9 mouse cellular contexts compared by ENCODE assay signal in genomic region chr13:67306718-67307117, GRCm38 (mm10). TPM values are rescaled to one million over a fixed set of nuclear protein-coding genes. Genes with fewer than 3 reads are reported as not detected.
A peak's percentile ranks its signal among the peaks of the same experiment; 100 is the strongest.
DNase-seq lines count a peak whose midpoint lies in the region; ATAC-seq and TF ChIP-seq lines count a peak whose summit lies in the region.
"Had no signal": no experiment of that assay in that cellular context is flagged by ENCODE, and none has a peak within 500 bp of the region (broad histone marks: within the 10 kb centered on the region; RNA-seq: fewer than 3 reads in every experiment).

No protein-coding gene starts in this region.

- TF ChIP-seq CTCF in heart, adult 2 months (IDR thresholded peaks at IDR 0.05): no peak
- TF ChIP-seq CTCF in MEL (IDR thresholded peaks at IDR 0.05 in 2 of 3, conservative IDR thresholded peaks at IDR 0.05 in 1 of 3; ENCODE audit: control insufficient read depth in 1 of 3, insufficient read depth in 1 of 3, low read depth in 2 of 3, low read length in 3 of 3, poor library complexity in 1 of 3, severe bottlenecking in 1 of 3): no peak

- H3K27ac ChIP-seq in heart, adult 2 months: peak overlapping the region; percentile 82
- H3K27ac ChIP-seq in MEL (ENCODE audit: control insufficient read depth, low read depth, low read length): peak overlapping the region; percentile 48
- H3K27ac ChIP-seq in forebrain, embryonic 14.5 days (ENCODE audit: low read depth, low read length): no peak overlapping the region
- no peak overlapping the region for H3K27ac ChIP-seq in limb, embryonic 13.5 days
- no peak overlapping the region for H3K27ac ChIP-seq in neural tube, embryonic 12.5 days

- TF ChIP-seq POLR2A in heart, adult 2 months (IDR thresholded peaks at IDR 0.05; ENCODE audit: insufficient read depth, low read depth, low read length): no peak
- TF ChIP-seq POLR2A in MEL (IDR thresholded peaks at IDR 0.05; ENCODE audit: control insufficient read depth in 1 of 2, insufficient read depth in 1 of 2, low read depth in 1 of 2, low read length in 2 of 2, poor library complexity in 1 of 2): no peak

- H3K27me3 ChIP-seq in heart, adult 2 months (ENCODE audit: control insufficient read depth, insufficient read depth, low read length): no peaks in the 10 kb centered on the region
- no peaks in the 10 kb centered on the region for H3K27me3 ChIP-seq in MEL (ENCODE audit: control insufficient read depth in 1 of 2, insufficient read depth in 2 of 2, low read length in 2 of 2)
- no peaks in the 10 kb centered on the region for H3K27me3 ChIP-seq in forebrain, embryonic 14.5 days (replicated peaks; ENCODE audit: control insufficient read depth, insufficient read depth, low read length)
- H3K27me3 ChIP-seq in limb, embryonic 13.5 days: no peaks in the 10 kb centered on the region
- H3K27me3 ChIP-seq in neural tube, embryonic 12.5 days (replicated peaks): no peaks in the 10 kb centered on the region

- TF ChIP-seq RAD21 in MEL (IDR thresholded peaks at IDR 0.05; ENCODE audit: low read depth, low read length): no peak

- ATAC-seq in forebrain, embryonic 14.5 days: peak; percentile 66
- ATAC-seq in limb, embryonic 13.5 days (ENCODE audit: low FRiP score, low read depth): peak; percentile 64
- ATAC-seq in neural tube, embryonic 12.5 days (ENCODE audit: low FRiP score, low read depth): peak; percentile 78
- ATAC-seq in monocyte, adult 5-6 weeks (replicated peaks; ENCODE audit: insufficient number of reproducible peaks, low FRiP score, low TSS enrichment, poor library complexity, severe bottlenecking): no peak

- H3K79me2 ChIP-seq in heart, adult 2 months (replicated peaks; ENCODE audit: control insufficient read depth, insufficient read depth, low read length): no peaks in the 10 kb centered on the region
- H3K79me2 ChIP-seq in MEL (ENCODE audit: control insufficient read depth, insufficient read depth, low read length, poor library complexity): no peaks in the 10 kb centered on the region

- H3K36me3 ChIP-seq in heart, adult 2 months (ENCODE audit: control insufficient read depth, insufficient read depth, low read length): no peaks in the 10 kb centered on the region
- peaks cover 0 to 2% of the 10 kb centered on the region in 2 experiments; a peak in 1 of 4 replicates for H3K36me3 ChIP-seq in MEL (ENCODE audit: control insufficient read depth in 1 of 2, insufficient read depth in 2 of 2, low read length in 2 of 2)
- H3K36me3 ChIP-seq in forebrain, embryonic 14.5 days (ENCODE audit: control insufficient read depth, insufficient read depth, low read length): no peaks in the 10 kb centered on the region
- no peaks in the 10 kb centered on the region for H3K36me3 ChIP-seq in limb, embryonic 13.5 days
- H3K36me3 ChIP-seq in neural tube, embryonic 12.5 days: no peaks in the 10 kb centered on the region

- H3K4me3 ChIP-seq in heart, adult 2 months: peak overlapping the region; percentile 87
- H3K4me3 ChIP-seq in MEL (ENCODE audit: control insufficient read depth in 1 of 2, insufficient read depth in 1 of 2, low read depth in 2 of 2, low read length in 2 of 2): peak overlapping the region; percentile 14 to 80
- peak overlapping the region; percentile 65 for H3K4me3 ChIP-seq in forebrain, embryonic 14.5 days (ENCODE audit: low read depth, low read length)
- H3K4me3 ChIP-seq in limb, embryonic 13.5 days: peak overlapping the region; percentile 73
- H3K4me3 ChIP-seq in neural tube, embryonic 12.5 days: peak overlapping the region; percentile 58

- peak overlapping the region; percentile 63 for H3K4me2 ChIP-seq in forebrain, embryonic 14.5 days (ENCODE audit: low read length)
- peak overlapping the region; percentile 86 for H3K4me2 ChIP-seq in limb, embryonic 13.5 days (replicated peaks)
- H3K4me2 ChIP-seq in neural tube, embryonic 12.5 days (replicated peaks): peak overlapping the region; percentile 88

- H3K4me1 ChIP-seq in heart, adult 2 months (ENCODE audit: control insufficient read depth, insufficient read depth, low read length): peaks cover 1% of the 10 kb centered on the region
- H3K4me1 ChIP-seq in MEL (ENCODE audit: control insufficient read depth in 1 of 2, insufficient read depth in 2 of 2, low read length in 2 of 2): no peaks in the 10 kb centered on the region
- peaks cover 2% of the 10 kb centered on the region; the same call in 1 of the 2 replicates for H3K4me1 ChIP-seq in forebrain, embryonic 14.5 days (ENCODE audit: control insufficient read depth, insufficient read depth, low read length)
- H3K4me1 ChIP-seq in limb, embryonic 13.5 days: 0 out of 2 replicates have a peak, but pooled peaks cover 6% of the 10 kb centered on the region
- H3K4me1 ChIP-seq in neural tube, embryonic 12.5 days: peaks cover 3% of the 10 kb centered on the region; the same call in 1 of the 2 replicates

- H3K9ac ChIP-seq in heart, adult 2 months (ENCODE audit: low read depth, low read length): no peak overlapping the region
- H3K9ac ChIP-seq in MEL (ENCODE audit: control insufficient read depth, low read depth, low read length, poor library complexity, severe bottlenecking): peak overlapping the region; percentile 62
- H3K9ac ChIP-seq in forebrain, embryonic 14.5 days (ENCODE audit: low read length): peak overlapping the region; percentile 55
- H3K9ac ChIP-seq in limb, embryonic 13.5 days: peak overlapping the region; percentile 88
- no peak overlapping the region for H3K9ac ChIP-seq in neural tube, embryonic 12.5 days

- intact Hi-C loops in heart, adult 2 months (cut with DNase I): loop anchor here (1.0 to 10.0 kb wide), 4 partner anchors 26 to 418 kb away; partner anchors contain the start of genes Zfp595 and Zfp65
- intact Hi-C loops in heart, postnatal 14 days (cut with DNase I): loop anchor here (10.0 kb wide), 2 partner anchors 182 to 418 kb away; partner anchors contain the start of genes Zfp65 and Zfp759

- 8% methylated on average over 5 of the region's 5 CpGs for WGBS in heart, adult 2 months
- WGBS in forebrain, embryonic 14.5 days: 33% methylated on average over 5 of the region's 5 CpGs
- WGBS in limb, embryonic 13.5 days: 36% methylated on average over 5 of the region's 5 CpGs
- WGBS in neural tube, embryonic 12.5 days: 38% methylated on average over 5 of the region's 5 CpGs

- DNase-seq in heart, adult 2 months: no peak
- no peak for DNase-seq in heart, postnatal 14 days
- DNase-seq in MEL (ENCODE audit: low read depth, low spot score): no peak
- DNase-seq in forebrain, embryonic 14.5 days (ENCODE audit: low spot score): peak; percentile 11
- DNase-seq in left cerebral cortex, adult 11 months (ENCODE audit: low spot score): no peak

- no peak for TF ChIP-seq EP300 in heart, adult 2 months (IDR thresholded peaks at IDR 0.05; ENCODE audit: insufficient read depth, low read depth, low read length)
- TF ChIP-seq EP300 in MEL (IDR thresholded peaks at IDR 0.05; ENCODE audit: low read depth in 1 of 2, low read length in 2 of 2): no peak

- no peaks in the 10 kb centered on the region for H3K9me3 ChIP-seq in MEL (replicated peaks; ENCODE audit: insufficient read depth, low read length)
- H3K9me3 ChIP-seq in forebrain, embryonic 14.5 days (replicated peaks; ENCODE audit: control insufficient read depth, low read length): no peaks in the 10 kb centered on the region
- no peaks in the 10 kb centered on the region for H3K9me3 ChIP-seq in limb, embryonic 13.5 days
- no peaks in the 10 kb centered on the region for H3K9me3 ChIP-seq in neural tube, embryonic 12.5 days

RNA-seq across cellular contexts. Expression of gene Zfp457, which starts 0.4 kb away (rescaled TPM):
- total RNA-seq in heart, adult 2 months (2021): 1 to 10 TPM; 2.8 to 3.2 TPM
- 1.0 and 2.6 TPM in 2 replicates for polyA plus RNA-seq in heart, adult 2 months (2012; rRNA removed)
- 1 to 10 TPM; 2.9 to 4.5 TPM for total RNA-seq in heart, postnatal 14 days (2021)
- total RNA-seq in MEL (2012; rRNA removed): 1.1 and 1.7 TPM in 2 replicates
- 1 to 10 TPM in 1 of 2 experiments, not detected in 1; 1.4 TPM for polyA plus RNA-seq in MEL (2012; ENCODE audit: insufficient read depth in 1 of 2, insufficient read length in 2 of 2, low read depth in 1 of 2, low replicate concordance in 2 of 2, missing spikeins in 1 of 2)
- 0.34 and 1.1 TPM in 2 replicates for polyA plus RNA-seq in forebrain, embryonic 14.5 days (2014; fragmentation: Nextera tagmentation; extraction: Ambion mirVana)
- 0.51 and 0.66 TPM in 2 replicates for polyA plus RNA-seq in limb, embryonic 13.5 days (2015; fragmentation: Nextera tagmentation; extraction: Ambion mirVana)
- polyA plus RNA-seq in neural tube, embryonic 12.5 days (2016; fragmentation: Nextera tagmentation; extraction: Ambion mirVana): 0.68 and 0.91 TPM in 2 replicates
- 1.1 to 3.5 TPM (median 1.8 TPM) in 3 replicates for total RNA-seq in monocyte, adult 5-6 weeks (2017)

RNA-seq across cellular contexts. Expression of gene Zfp595, which starts 25.7 kb away (rescaled TPM):
- 1 to 10 TPM; 2.2 to 2.3 TPM for total RNA-seq in heart, adult 2 months (2021)
- 0.66 and 1.1 TPM in 2 replicates for polyA plus RNA-seq in heart, adult 2 months (2012; rRNA removed)
- 1 to 10 TPM; 2.4 to 3.0 TPM for total RNA-seq in heart, postnatal 14 days (2021)
- 3.2 and 3.9 TPM in 2 replicates for total RNA-seq in MEL (2012; rRNA removed)
- polyA plus RNA-seq in MEL (2012; ENCODE audit: insufficient read depth in 1 of 2, insufficient read length in 2 of 2, low read depth in 1 of 2, low replicate concordance in 2 of 2, missing spikeins in 1 of 2): 1 to 10 TPM in 1 of 2 experiments, not detected in 1; 2.6 TPM
- 2.0 and 2.1 TPM in 2 replicates for polyA plus RNA-seq in forebrain, embryonic 14.5 days (2014; fragmentation: Nextera tagmentation; extraction: Ambion mirVana)
- 2.4 and 2.5 TPM in 2 replicates for polyA plus RNA-seq in limb, embryonic 13.5 days (2015; fragmentation: Nextera tagmentation; extraction: Ambion mirVana)
- polyA plus RNA-seq in neural tube, embryonic 12.5 days (2016; fragmentation: Nextera tagmentation; extraction: Ambion mirVana): 1.7 and 2.0 TPM in 2 replicates
- 8.6 to 13.9 TPM (median 13.1 TPM) in 3 replicates for total RNA-seq in monocyte, adult 5-6 weeks (2017)

RNA-seq across cellular contexts. Expression of gene Zfp458, which starts 28.5 kb away (rescaled TPM):
- 1 to 10 TPM; 1.5 to 2.3 TPM for total RNA-seq in heart, adult 2 months (2021)
- 0.25 and 0.67 TPM in 2 replicates for polyA plus RNA-seq in heart, adult 2 months (2012; rRNA removed)
- total RNA-seq in heart, postnatal 14 days (2021): 1 to 10 TPM; 2.5 to 2.7 TPM
- 1.4 and 1.6 TPM in 2 replicates for total RNA-seq in MEL (2012; rRNA removed)
- polyA plus RNA-seq in MEL (2012; ENCODE audit: insufficient read depth in 1 of 2, insufficient read length in 2 of 2, low read depth in 1 of 2, low replicate concordance in 2 of 2, missing spikeins in 1 of 2): 1 to 10 TPM in 1 of 2 experiments, not detected in 1; 1.3 TPM
- 4.4 and 6.5 TPM in 2 replicates for polyA plus RNA-seq in forebrain, embryonic 14.5 days (2014; fragmentation: Nextera tagmentation; extraction: Ambion mirVana)
- polyA plus RNA-seq in limb, embryonic 13.5 days (2015; fragmentation: Nextera tagmentation; extraction: Ambion mirVana): 2.0 and 2.3 TPM in 2 replicates
- 3.4 and 3.8 TPM in 2 replicates for polyA plus RNA-seq in neural tube, embryonic 12.5 days (2016; fragmentation: Nextera tagmentation; extraction: Ambion mirVana)
- 2.8 to 14.4 TPM (median 6.1 TPM) in 3 replicates for total RNA-seq in monocyte, adult 5-6 weeks (2017)

RNA-seq across cellular contexts. Expression of gene Gm28044, which starts 53.6 kb away (rescaled TPM):
- 1 to 10 TPM in 1 of 2 experiments, under 1 TPM in 1; 0.89 to 1.6 TPM for total RNA-seq in heart, adult 2 months (2021)
- polyA plus RNA-seq in heart, adult 2 months (2012; rRNA removed): 1.1 TPM in 1 of 2 replicates, not detected in the other
- under 1 TPM; 0.67 to 0.93 TPM for total RNA-seq in heart, postnatal 14 days (2021)
- 2.5 and 3.6 TPM in 2 replicates for total RNA-seq in MEL (2012; rRNA removed)
- polyA plus RNA-seq in MEL (2012; ENCODE audit: insufficient read depth in 1 of 2, insufficient read length in 2 of 2, low read depth in 1 of 2, low replicate concordance in 2 of 2, missing spikeins in 1 of 2): 1 to 10 TPM in 1 of 2 experiments, not detected in 1; 1.1 TPM
- polyA plus RNA-seq in forebrain, embryonic 14.5 days (2014; fragmentation: Nextera tagmentation; extraction: Ambion mirVana): 0.67 TPM in 1 of 2 replicates, not detected in the other
- polyA plus RNA-seq in limb, embryonic 13.5 days (2015; fragmentation: Nextera tagmentation; extraction: Ambion mirVana): not detected in 2 replicates
- polyA plus RNA-seq in neural tube, embryonic 12.5 days (2016; fragmentation: Nextera tagmentation; extraction: Ambion mirVana): not detected in 2 replicates
- 2.3 TPM in 1 of 3 replicates, not detected in the others for total RNA-seq in monocyte, adult 5-6 weeks (2017)
- total RNA-seq: liver, adult 2 months had no signal
- polyA plus RNA-seq: liver, adult 2 months had no signal

RNA-seq across cellular contexts. Expression of gene Zfp953, which starts 53.7 kb away (rescaled TPM):
- total RNA-seq in heart, adult 2 months (2021): 1 to 10 TPM in 1 of 2 experiments, under 1 TPM in 1; 0.86 to 1.0 TPM
- 0.25 and 0.59 TPM in 2 replicates for polyA plus RNA-seq in heart, adult 2 months (2012; rRNA removed)
- total RNA-seq in heart, postnatal 14 days (2021): 1 to 10 TPM; 1.3 to 1.5 TPM
- 0.75 and 0.81 TPM in 2 replicates for total RNA-seq in MEL (2012; rRNA removed)
- polyA plus RNA-seq in MEL (2012; ENCODE audit: insufficient read depth in 1 of 2, insufficient read length in 2 of 2, low read depth in 1 of 2, low replicate concordance in 2 of 2, missing spikeins in 1 of 2): under 1 TPM in 1 of 2 experiments, not detected in 1; 0.84 TPM
- polyA plus RNA-seq in forebrain, embryonic 14.5 days (2014; fragmentation: Nextera tagmentation; extraction: Ambion mirVana): 0.88 TPM in 2 replicates
- polyA plus RNA-seq in limb, embryonic 13.5 days (2015; fragmentation: Nextera tagmentation; extraction: Ambion mirVana): 0.69 and 1.2 TPM in 2 replicates
- 0.66 and 0.93 TPM in 2 replicates for polyA plus RNA-seq in neural tube, embryonic 12.5 days (2016; fragmentation: Nextera tagmentation; extraction: Ambion mirVana)
- total RNA-seq in monocyte, adult 5-6 weeks (2017): 7.5 to 10.8 TPM (median 9.6 TPM) in 3 replicates

Comparison
In these comparisons a context has a peak if more than half of its experiments do, and no peak if none do; other contexts are left out.
1. H3K27ac ChIP-seq: peak in heart, adult 2 months (single experiment) and MEL (single experiment); none in forebrain, embryonic 14.5 days (single experiment), limb, embryonic 13.5 days (single experiment) and neural tube, embryonic 12.5 days (single experiment).
2. H3K9ac ChIP-seq: peak in MEL (single experiment), forebrain, embryonic 14.5 days (single experiment) and limb, embryonic 13.5 days (single experiment); none in heart, adult 2 months (single experiment) and neural tube, embryonic 12.5 days (single experiment).
3. Peak in every context shown above with its lines, with median percentiles within 50 percentile points of each other: H3K4me3 ChIP-seq and H3K4me2 ChIP-seq.